Mouse (Mus musculus): Measurements from ENCODE around the gene Gm28047.

DNA sequence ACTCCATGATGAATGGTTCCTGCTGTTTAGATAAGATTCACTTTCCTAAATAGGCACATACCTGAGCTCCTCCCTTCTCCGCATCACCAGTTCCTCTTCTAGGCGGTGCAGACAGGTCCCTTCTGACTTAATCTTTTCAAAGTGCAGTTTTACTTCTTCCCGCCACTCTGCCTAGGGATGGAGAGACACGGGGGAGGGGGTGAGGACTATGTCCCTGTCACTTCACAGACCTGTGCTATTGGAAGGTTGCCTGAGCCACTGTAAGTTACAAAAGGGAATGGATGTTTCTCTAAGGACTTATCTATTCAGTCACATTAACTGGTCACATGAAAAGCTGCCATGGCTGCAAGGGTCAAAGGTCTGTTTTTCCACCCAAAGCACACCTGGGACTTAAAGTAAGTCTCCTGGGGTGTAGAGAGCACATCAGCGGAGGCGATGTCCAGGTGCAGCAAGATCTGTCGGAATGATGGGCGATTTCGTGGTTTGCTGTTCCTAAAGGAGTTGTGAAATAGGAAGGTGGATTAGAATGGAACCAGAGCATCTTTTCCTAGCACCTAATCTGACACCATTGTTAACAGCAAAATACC, 122.5 kb downstream of the Gm28047 start:
- no peak for TF ChIP-seq CTCF (IDR thresholded peaks at IDR 0.05; ENCODE audit: control insufficient read depth, insufficient read depth, insufficient replicate concordance, low read depth, low read length)
- TF ChIP-seq POLR2A (IDR thresholded peaks at IDR 0.05; ENCODE audit: control insufficient read depth, low read depth, low read length) = no peak

Measured in testis, adult 2 months (tissue).